Mouse (Mus musculus) thymus, postnatal 14 days (tissue): ENCODE measurements around the gene Klhl23.

Source experiments
- DNase-seq: peaks from one replicate; pipeline ENCODE4 v3.0.0; 2021

The Klhl23 gene

GRCm38 (mm10) chr2:69837244-69837967 lies 15.7 kb downstream of the Klhl23 start:
- no peak for DNase-seq

GRCm38 (mm10) chr2:69837996-69838395 lies 16.3 kb downstream of the Klhl23 start:
- no peak for DNase-seq

- no peak for DNase-seq
Measured at GRCm38 (mm10) chr2:69838707-69839106, 17.0 kb downstream of the Klhl23 start.

- DNase-seq = no peak
Measured at GRCm38 (mm10) chr2:69840261-69840660, 18.5 kb downstream of the Klhl23 start.

GRCm38 (mm10) chr2:69849215-69849614 lies 27.5 kb downstream of the Klhl23 start:
- DNase-seq = no peak

GRCm38 (mm10) chr2:69851427-69852058 lies 29.8 kb downstream of the Klhl23 start:
- no peak for DNase-seq

- DNase-seq = peak; percentile 18
Measured at GRCm38 (mm10) chr2:69856392-69856791, 34.6 kb downstream of the Klhl23 start.

GRCm38 (mm10) chr2:69857882-69858281 lies 36.1 kb downstream of the Klhl23 start:
- peak; percentile 14 for DNase-seq

- peak; percentile 51 for DNase-seq
Measured at GRCm38 (mm10) chr2:69860972-69861452, 39.3 kb downstream of the Klhl23 start.

- DNase-seq = peak; percentile 96
Measured at GRCm38 (mm10) chr2:69861485-69862091, 39.8 kb downstream of the Klhl23 start, which contains the start of gene Ssb. Ssb (plus strand) TSS chr2:69861562.

- no peak for DNase-seq
Measured at GRCm38 (mm10) chr2:69862117-69862657, 40.4 kb downstream of the Klhl23 start.

GRCm38 (mm10) chr2:69883990-69884391 lies 62.2 kb downstream of the Klhl23 start:
- peak; percentile 21 for DNase-seq

- DNase-seq = no peak
Measured at GRCm38 (mm10) chr2:69884581-69884980, 62.8 kb downstream of the Klhl23 start.

GRCm38 (mm10) chr2:69885050-69885449 lies 63.3 kb downstream of the Klhl23 start:
- DNase-seq = no peak

- DNase-seq = peak; percentile 92
Measured at GRCm38 (mm10) chr2:69885451-69886305, 63.9 kb downstream of the Klhl23 start, which contains the start of gene Mettl5. Mettl5 (minus strand) TSS chr2:69885615.
